Mouse (Mus musculus): Measurements from ENCODE around the gene Rnf114. TPM values are rescaled to one million over a fixed set of nuclear protein-coding genes. Genes with fewer than 3 reads are reported as not detected.

Rnf114 gene
- total RNA-seq, 2 experiments from 2014 or later: 37.5 to 45.6 TPM

- no peak for DNase-seq (ENCODE audit: low spot score)
These were observed 46.3 kb downstream of the Rnf114 start for GRCm38 (mm10) chr2:167538671-167539306.

DNA sequence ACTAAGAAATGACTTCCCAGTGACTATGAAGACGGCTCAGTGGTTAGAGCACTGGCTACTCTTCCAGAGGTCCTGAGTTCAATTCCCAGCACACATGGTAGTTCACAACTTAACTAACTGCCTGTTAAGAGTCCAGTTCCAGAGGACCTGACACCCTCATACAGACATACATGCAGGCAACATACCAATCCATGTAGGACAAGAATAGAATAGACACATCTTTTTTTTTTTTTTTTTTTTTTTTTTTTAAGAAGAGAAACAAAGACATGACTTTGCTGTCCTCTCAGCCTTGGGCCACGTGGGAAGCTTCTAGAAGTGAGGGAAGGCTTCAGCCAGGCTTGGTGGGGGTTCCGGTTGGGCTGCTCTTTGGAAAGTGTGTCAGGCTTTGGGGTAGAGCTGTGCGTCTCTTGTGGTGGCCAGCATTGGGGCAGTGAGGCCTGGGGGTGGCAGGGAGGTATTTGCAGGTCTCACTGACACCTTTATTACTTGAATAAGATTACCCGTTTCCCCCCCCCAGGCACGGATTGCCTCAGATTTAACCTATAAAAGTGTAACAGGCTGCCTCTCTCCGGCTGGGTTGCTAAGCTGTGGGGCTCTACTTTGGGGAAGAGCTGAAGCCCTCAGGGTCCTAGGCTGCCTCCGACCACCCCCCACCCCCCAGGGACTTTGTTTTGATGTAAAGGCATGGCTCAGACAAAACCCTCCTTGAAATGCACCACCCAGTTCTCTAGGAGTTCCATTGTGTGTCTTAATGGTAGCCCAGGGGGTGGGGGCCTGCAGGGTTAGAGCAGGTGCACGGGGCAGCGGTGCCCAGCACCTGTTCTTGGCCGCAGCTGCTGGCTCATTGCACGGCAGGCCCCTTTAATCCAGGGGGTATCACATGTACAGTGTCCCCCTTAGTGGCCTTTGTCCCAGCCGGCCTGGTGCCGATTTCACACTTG, 47.4 kb downstream of the Rnf114 start:
- no peak for DNase-seq (ENCODE audit: low spot score)

DNA sequence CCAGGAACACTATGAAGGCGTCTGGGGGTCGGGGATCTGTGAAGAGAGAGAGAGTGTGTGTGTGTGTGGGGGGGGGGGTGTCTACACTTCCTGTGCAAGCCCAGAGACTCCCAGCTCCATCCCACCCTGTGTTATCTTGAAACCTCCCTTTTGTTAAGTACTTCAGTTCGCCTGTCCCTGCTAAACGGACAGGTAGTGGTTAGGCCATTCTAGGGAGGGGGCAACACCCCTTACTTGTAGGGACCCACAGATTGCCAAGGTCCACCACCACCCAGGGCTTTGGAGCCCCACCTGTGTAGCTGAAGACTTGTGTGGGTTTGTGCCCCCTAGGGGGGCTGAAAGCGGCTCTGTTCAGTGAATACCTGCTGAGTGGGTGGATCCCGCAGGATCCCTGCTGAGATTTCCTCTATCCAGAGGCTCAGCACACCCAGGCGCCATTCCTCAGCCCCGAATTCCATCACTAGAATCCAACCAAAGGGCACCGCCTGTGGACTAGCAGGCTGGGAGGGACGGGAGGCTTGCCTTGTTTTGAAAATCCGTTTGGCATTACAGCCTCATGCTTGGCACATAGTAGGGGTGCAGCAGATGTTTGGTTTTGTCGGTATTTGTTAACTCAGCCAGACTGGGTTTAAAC, 48.1 kb downstream of the Rnf114 start:
- DNase-seq (ENCODE audit: low spot score): no peak

DNA sequence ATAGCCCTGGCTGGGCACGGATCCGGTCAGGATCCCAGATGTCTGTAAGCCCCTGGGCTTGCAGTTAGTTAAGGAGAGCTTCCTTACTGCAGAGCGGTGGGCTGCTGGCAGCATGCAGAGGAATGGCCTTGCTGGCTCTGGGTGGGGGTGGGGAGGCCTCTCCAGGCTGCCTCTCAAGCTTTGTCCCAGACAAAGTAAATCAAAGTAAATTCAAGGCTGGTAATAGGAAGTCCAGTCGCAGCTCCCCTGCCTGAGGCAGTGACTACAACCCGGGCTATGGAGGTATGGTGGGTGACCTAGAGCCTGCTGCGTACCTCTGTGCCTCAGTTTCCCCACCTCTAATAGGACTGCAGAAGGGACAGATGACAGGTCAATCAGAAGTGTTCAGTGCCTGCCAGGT, 48.9 kb downstream of the Rnf114 start:
- DNase-seq (ENCODE audit: low spot score): no peak

- no peak for DNase-seq (ENCODE audit: low spot score)
These were observed 49.3 kb downstream of the Rnf114 start for GRCm38 (mm10) chr2:167541761-167542160.

- no peak for DNase-seq (ENCODE audit: low spot score)
These were observed 49.9 kb downstream of the Rnf114 start for GRCm38 (mm10) chr2:167542361-167542760.

GRCm38 (mm10) chr2:167543121-167544003, 50.9 kb downstream of the Rnf114 start:
- peak; percentile 45 for DNase-seq (ENCODE audit: low spot score)

GRCm38 (mm10) chr2:167544004-167544356, 51.5 kb downstream of the Rnf114 start:
- DNase-seq (ENCODE audit: low spot score): no peak

DNA sequence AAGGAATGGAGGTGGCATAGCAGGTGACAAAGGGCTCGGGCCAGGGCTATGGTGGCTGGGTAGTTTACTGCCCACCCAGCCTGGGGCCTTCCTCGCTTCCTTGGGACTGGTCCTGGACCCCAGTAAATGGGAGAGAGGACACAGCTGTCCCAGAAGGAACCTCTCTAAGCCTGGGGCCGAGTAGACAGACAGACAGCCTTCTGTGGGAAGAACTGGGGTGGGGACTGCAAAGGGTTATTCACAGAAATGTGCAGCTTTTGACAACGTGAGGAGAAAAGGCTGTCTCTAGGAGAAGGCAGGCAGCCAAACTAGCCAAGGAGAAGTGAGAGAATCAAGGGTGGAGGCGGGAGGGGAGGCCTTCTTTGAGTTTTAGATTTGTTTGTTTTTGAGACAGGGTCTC, 52.0 kb downstream of the Rnf114 start:
- no peak for DNase-seq (ENCODE audit: low spot score)

DNA sequence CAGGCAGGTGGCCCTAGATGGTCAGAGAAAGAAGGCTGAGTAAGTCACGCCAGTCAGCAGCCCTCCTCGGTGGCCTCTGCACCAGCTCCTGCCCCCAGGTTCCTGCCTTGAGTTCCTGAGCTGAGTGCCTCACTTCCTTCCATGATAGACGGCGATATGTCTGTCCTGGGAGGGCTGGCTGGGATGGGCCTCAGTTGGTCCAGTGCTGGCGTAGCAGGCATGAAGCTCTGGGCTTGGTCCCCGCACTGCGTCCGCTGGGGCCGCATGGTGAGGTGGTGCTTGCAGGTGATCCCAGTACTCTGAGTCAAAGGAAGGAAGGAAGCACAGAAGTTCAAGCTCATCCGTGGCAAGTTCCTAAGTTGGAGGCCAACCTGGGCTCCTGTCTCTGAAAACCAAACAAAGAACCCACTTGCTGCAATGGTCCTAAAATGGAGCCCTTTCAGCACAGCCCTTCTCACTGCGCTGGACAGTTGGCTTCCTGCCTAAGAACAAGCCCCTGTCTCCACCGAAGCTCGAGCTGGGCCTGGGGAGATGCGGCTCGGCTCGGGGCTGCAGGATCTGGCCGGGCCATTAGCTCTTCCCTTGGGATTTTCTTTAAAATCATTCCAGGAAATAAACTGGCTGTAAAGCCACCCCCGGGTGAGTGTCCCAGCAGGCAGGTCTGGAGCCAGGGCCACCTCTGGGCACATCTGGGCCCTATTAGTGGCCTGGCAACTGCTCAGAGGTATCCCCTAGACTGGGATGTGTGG, 54.2 kb downstream of the Rnf114 start:
- no peak for DNase-seq (ENCODE audit: low spot score)

DNA sequence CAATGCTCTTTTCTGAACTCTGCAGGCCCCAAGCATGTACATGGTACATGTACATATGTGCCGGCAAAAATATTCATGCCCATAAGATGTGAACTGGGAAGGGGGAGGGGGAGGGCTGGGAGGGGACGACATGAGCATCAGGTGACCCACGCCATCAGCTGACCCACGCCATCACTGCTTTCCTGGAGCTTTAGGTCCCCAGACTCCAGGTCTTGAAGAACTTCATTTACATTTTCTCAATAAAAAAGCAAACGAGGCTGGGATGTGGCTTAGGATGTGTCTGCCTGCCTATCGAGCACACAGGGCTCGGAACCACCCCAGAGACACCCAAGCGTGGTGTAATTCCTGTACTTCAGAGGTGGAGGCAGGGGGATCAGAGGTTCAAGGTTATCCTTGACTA, 55.0 kb downstream of the Rnf114 start:
- DNase-seq (ENCODE audit: low spot score): no peak

DNA sequence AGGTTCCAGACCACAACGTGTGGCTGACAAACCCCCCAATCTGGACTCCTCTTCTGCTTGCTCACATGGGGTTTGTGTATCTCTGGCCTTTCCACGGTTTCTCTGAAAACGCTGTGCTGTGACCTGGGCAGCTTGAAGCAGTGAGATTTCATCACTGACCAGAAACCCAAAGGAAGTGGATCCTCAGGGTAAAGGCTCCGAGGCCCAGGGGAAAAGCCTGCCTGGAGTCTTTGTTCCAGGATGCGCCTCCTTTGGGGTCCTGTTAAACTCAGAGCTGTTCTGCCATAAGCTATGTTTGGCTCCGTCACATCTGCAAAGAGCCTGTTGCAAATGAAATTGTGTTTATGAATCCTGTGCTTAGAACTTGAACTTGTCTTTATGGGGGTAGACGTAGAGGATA, 56.5 kb downstream of the Rnf114 start:
- DNase-seq (ENCODE audit: low spot score): no peak

- DNase-seq (ENCODE audit: low spot score): no peak
These were observed 58.0 kb downstream of the Rnf114 start for GRCm38 (mm10) chr2:167550341-167550854.

DNA sequence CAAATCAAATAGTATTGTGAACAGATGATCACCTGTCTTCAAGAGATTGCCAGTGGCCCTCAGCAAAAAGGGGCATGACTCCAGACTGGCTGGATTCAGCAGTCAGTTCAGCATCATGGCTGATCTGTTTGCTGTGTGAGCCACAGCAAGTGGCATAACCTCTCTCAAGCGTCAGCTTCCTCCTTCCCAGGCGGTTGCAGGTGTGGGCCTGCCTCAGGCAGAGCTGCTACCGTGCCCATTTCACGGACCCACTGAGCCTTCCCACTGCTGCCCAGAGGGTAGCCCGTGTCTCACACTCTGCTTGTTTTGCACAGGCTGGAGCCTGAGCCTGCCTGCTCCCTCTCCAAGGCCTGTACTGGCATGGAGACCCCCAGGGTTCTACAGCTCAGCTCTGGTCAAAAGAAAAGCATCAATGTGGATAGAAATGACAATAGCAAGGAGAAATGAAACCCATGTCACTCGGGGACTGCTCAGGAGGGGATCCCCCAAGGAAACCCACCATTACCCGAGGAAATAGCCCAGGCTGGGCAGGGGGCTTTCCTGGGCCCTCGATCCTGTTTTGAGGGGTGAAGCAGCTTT, 59.0 kb downstream of the Rnf114 start:
- no peak for DNase-seq (ENCODE audit: low spot score)

DNA sequence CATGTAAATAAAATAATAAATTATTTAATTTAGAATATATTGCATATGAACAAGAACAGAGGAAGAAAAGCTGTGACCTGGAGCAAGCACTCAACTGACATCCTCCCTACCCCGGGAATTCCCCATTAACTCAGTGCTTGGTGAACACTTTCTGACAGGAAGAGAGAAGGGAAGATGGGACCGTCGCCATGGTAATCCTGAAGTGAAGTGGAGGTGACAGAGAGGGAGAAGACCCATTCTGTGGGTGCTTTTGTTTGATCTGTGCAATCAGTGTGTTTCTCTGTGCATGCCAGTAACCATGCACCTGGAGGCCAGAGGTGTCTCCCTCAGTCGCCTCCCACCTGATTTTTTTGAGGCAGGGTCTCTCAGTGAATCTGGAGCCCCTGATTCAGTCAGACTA, 59.8 kb downstream of the Rnf114 start:
- DNase-seq (ENCODE audit: low spot score): no peak

DNA sequence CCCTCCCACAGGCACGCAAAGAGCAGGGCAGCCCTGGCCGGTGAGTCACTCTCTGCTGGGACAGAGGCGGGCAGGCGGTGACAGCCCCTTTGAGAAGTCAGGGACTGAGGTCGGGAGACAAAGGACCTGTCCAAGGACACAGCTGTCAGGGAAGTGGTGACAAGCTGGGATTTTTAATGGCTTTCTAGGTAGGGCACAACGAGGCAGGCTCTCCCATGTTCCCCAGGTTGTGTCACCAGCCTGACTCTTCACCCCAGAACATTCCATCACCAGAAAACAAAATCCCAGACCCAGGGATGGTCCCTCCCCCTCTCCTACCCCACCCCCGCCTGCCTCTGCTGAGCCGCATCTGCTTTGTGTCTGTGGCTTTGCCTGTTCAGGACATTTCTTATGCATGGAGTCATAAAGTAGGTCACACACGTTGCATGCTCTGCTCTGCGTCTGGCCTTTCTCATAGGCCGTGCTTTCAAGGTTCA, 60.5 kb downstream of the Rnf114 start:
- no peak for DNase-seq (ENCODE audit: low spot score)

- DNase-seq (ENCODE audit: low spot score): no peak
These were observed 63.3 kb downstream of the Rnf114 start for GRCm38 (mm10) chr2:167555766-167556165.

- no peak for DNase-seq (ENCODE audit: low spot score)
These were observed 67.0 kb downstream of the Rnf114 start for GRCm38 (mm10) chr2:167559413-167559812.

DNA sequence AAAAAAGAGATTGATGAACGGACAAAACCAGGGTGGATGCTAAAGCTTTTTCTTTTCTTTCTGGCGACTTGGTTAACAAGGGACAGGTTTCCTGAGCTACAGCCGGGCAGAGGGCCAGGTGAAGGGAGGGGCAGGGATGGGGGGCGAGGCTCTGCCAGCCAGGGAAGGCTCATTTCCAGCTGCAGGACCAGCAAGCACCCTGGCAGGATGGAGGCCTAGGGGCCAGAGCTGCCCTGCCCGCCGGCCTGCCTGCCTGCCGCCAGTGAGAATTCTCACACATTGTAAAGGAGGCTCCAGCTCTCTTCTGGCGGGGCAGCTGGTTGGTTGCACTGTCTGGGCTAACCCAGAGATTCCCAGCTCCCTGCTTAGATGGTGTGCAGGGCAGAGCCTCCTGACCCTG, 69.7 kb downstream of the Rnf114 start:
- no peak for DNase-seq (ENCODE audit: low spot score)

- no peak for DNase-seq (ENCODE audit: low spot score)
These were observed 70.6 kb downstream of the Rnf114 start for GRCm38 (mm10) chr2:167563035-167563434.

Data from gastrocnemius, adult 18-20 months (tissue).